Mouse (Mus musculus) embryonic facial prominence, embryonic 11.5 days (tissue): ENCODE data around the gene Xylt1. TPM values are rescaled to one million over a fixed set of nuclear protein-coding genes. Genes with fewer than 3 reads are reported as not detected.

Experiments
- ATAC-seq: fragments of 200-750 bp; cut with Nextera tagmentation; replicated peaks from 2 replicates; pipeline ENCODE4 v1.8.0; 2017; ENCODE audit warnings: low read depth; ENCODE audit not compliant: insufficient number of reproducible peaks, low FRiP score, low TSS enrichment
- DNase-seq: peaks from one replicate; pipeline ENCODE4 v3.0.0-alpha.2; 2015; ENCODE audit warnings: low spot score
- H3K27ac ChIP-seq: fragments of 300-500 bp; sonication (generic); replicated peaks from 2 replicates; pipeline ENCODE4 v1.5.1; 2014; ENCODE audit warnings: mild to moderate bottlenecking, low read depth, low read length, control low read depth
- H3K27me3 ChIP-seq: fragments of 300-500 bp; sonication (generic); 2 replicates; pipeline ENCODE4 v1.6.1; 2014; ENCODE audit warnings: mild to moderate bottlenecking, low read length, moderate library complexity, mixed read lengths; ENCODE audit not compliant: control insufficient read depth, insufficient read depth
- H3K36me3 ChIP-seq: fragments of 300-500 bp; sonication (generic); replicated peaks from 2 replicates; pipeline ENCODE4 v1.6.1; 2014; ENCODE audit warnings: low read depth, mild to moderate bottlenecking, low read length, moderate library complexity, mixed read lengths; ENCODE audit not compliant: control insufficient read depth, insufficient read depth
- H3K4me1 ChIP-seq: fragments of 300-500 bp; sonication (generic); 2 replicates; pipeline ENCODE4 v1.6.1; 2014; ENCODE audit warnings: low read length, mixed read lengths; ENCODE audit not compliant: control insufficient read depth, insufficient read depth
- H3K4me2 ChIP-seq: fragments of 300-500 bp; sonication (generic); 2 replicates; pipeline ENCODE4 v1.6.1; 2014; ENCODE audit warnings: low read depth, mild to moderate bottlenecking, control low read depth, low read length, moderate library complexity
- H3K4me3 ChIP-seq: fragments of 300-500 bp; sonication (generic); 2 replicates; pipeline ENCODE4 v1.5.1; 2014; ENCODE audit warnings: low read depth, low read length, control low read depth
- H3K9ac ChIP-seq: fragments of 300-500 bp; sonication (generic); replicated peaks from 2 replicates; pipeline ENCODE4 v1.6.1; 2014; ENCODE audit warnings: mild to moderate bottlenecking, control low read depth, low read length
- H3K9me3 ChIP-seq: fragments of 300-500 bp; sonication (generic); replicated peaks from 2 replicates; pipeline ENCODE4 v1.6.1; 2016; ENCODE audit warnings: mild to moderate bottlenecking, low read length, inconsistent platforms, mixed read lengths; ENCODE audit not compliant: control insufficient read depth
- WGBS: fragments of 180-500 bp; shearing (Covaris S2); extraction: QIAGEN DNeasy Blood & Tissue Kit; methylation state at CpG from one replicate; pipeline ENCODE4 v1.1.7; 2014; 5-methylcytosine and 5-hydroxymethylcytosine counted together
- polyA plus RNA-seq: library from polyadenylated mRNA; unstranded; fragments of >200 nt; fragmentation: Nextera tagmentation; extraction: Ambion mirVana; gene quantifications from 2 replicates; pipeline ENCODE4 v1.2.1, GENCODE M21; 2014

Xylt1 gene
- polyA plus RNA-seq, 1 experiment from 2014 or later = 1.4 TPM

DNA sequence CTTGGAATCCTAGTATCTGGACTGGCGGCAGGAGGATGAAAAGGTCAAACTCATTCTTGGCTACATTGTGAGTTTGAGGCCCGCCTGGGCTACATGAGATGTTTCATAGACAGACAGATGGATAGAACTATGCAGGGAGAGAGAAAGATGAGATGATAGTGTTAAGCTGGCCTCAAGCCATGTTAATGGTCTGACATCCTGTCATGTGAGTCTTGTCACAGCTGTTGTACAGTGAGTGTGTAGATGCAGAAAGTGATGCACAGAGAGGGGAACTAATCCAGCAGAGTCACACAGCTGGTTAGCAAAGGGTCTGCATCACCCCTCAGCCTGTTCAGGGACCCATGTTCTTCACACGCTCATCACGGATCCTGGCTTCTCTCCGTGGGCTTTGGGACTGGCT, 19.2 kb downstream of the Xylt1 start:
- no peaks in the 10 kb centered on the region for H3K9me3 ChIP-seq
- ATAC-seq (no peak), DNase-seq (no peak)
- no peak overlapping the region for H3K4me2 ChIP-seq
- no peak overlapping the region for H3K9ac ChIP-seq
- no peak overlapping the region for H3K27ac ChIP-seq
- no peaks in the 10 kb centered on the region for H3K4me1 ChIP-seq
- 87% methylated on average over 5 of the region's 5 CpGs for WGBS
- H3K27me3 ChIP-seq = no peaks in the 10 kb centered on the region
- no peak overlapping the region for H3K4me3 ChIP-seq
- H3K36me3 ChIP-seq = no peaks in the 10 kb centered on the region

GRCm38 (mm10) chr7:117401581-117401980, 20.8 kb downstream of the Xylt1 start:
- WGBS = 86% methylated on average over 4 of the region's 4 CpGs
- DNase-seq (no peak), ATAC-seq (no peak)
- H3K27me3 ChIP-seq = no peaks in the 10 kb centered on the region
- no peak overlapping the region for H3K27ac ChIP-seq
- no peaks in the 10 kb centered on the region for H3K4me1 ChIP-seq
- no peaks in the 10 kb centered on the region for H3K36me3 ChIP-seq
- H3K4me3 ChIP-seq = no peak overlapping the region
- H3K9ac ChIP-seq = no peak overlapping the region
- H3K4me2 ChIP-seq = no peak overlapping the region
- H3K9me3 ChIP-seq = no peaks in the 10 kb centered on the region

GRCm38 (mm10) chr7:117406336-117406735, 25.6 kb downstream of the Xylt1 start:
- no peak overlapping the region for H3K4me3 ChIP-seq
- no peaks in the 10 kb centered on the region for H3K27me3 ChIP-seq
- H3K9ac ChIP-seq = no peak overlapping the region
- H3K27ac ChIP-seq = no peak overlapping the region
- no peaks in the 10 kb centered on the region for H3K36me3 ChIP-seq
- no peaks in the 10 kb centered on the region for H3K9me3 ChIP-seq
- no peaks in the 10 kb centered on the region for H3K4me1 ChIP-seq
- H3K4me2 ChIP-seq = no peak overlapping the region
- WGBS = 84% methylated on average over 3 of the region's 3 CpGs
- ATAC-seq = no peak
- DNase-seq = no peak

- 84% methylated on average over 8 of the region's 8 CpGs for WGBS
- Histone ChIP-seq H3K4me2 (no peak overlapping the region), H3K9ac (no peak overlapping the region), H3K27me3 (no peaks in the 10 kb centered on the region), H3K9me3 (no peaks in the 10 kb centered on the region), H3K27ac (no peak overlapping the region), H3K4me3 (no peak overlapping the region), H3K4me1 (no peaks in the 10 kb centered on the region), H3K36me3 (no peaks in the 10 kb centered on the region)
- ATAC-seq (no peak), DNase-seq (no peak)
Measured at GRCm38 (mm10) chr7:117409268-117409988, 28.6 kb downstream of the Xylt1 start.

- DNase-seq (no peak), ATAC-seq (no peak)
- no peaks in the 10 kb centered on the region for H3K4me1 ChIP-seq
- no peak overlapping the region for H3K27ac ChIP-seq
- H3K4me3 ChIP-seq = no peak overlapping the region
- no peaks in the 10 kb centered on the region for H3K9me3 ChIP-seq
- no peak overlapping the region for H3K4me2 ChIP-seq
- WGBS = 94% methylated on average over 2 of the region's 2 CpGs
- no peaks in the 10 kb centered on the region for H3K27me3 ChIP-seq
- H3K9ac ChIP-seq = no peak overlapping the region
- no peaks in the 10 kb centered on the region for H3K36me3 ChIP-seq
Measured at GRCm38 (mm10) chr7:117411874-117412273, 31.1 kb downstream of the Xylt1 start.

- no peaks in the 10 kb centered on the region for H3K36me3 ChIP-seq
- ATAC-seq (no peak), DNase-seq (no peak)
- no peak overlapping the region for H3K4me2 ChIP-seq
- no peak overlapping the region for H3K4me3 ChIP-seq
- H3K27me3 ChIP-seq = no peaks in the 10 kb centered on the region
- no peak overlapping the region for H3K27ac ChIP-seq
- no peak overlapping the region for H3K9ac ChIP-seq
- H3K9me3 ChIP-seq = no peaks in the 10 kb centered on the region
- 77% methylated on average over 5 of the region's 5 CpGs for WGBS
- H3K4me1 ChIP-seq = no peaks in the 10 kb centered on the region
Measured at GRCm38 (mm10) chr7:117412405-117412804, 31.6 kb downstream of the Xylt1 start.

- no peak overlapping the region for H3K27ac ChIP-seq
- WGBS = 77% methylated on average over 12 of the region's 12 CpGs
- H3K4me3 ChIP-seq = no peak overlapping the region
- ATAC-seq (no peak), DNase-seq (no peak)
- H3K36me3 ChIP-seq = no peaks in the 10 kb centered on the region
- no peaks in the 10 kb centered on the region for H3K9me3 ChIP-seq
- no peaks in the 10 kb centered on the region for H3K27me3 ChIP-seq
- H3K9ac ChIP-seq = no peak overlapping the region
- H3K4me2 ChIP-seq = no peak overlapping the region
- H3K4me1 ChIP-seq = no peaks in the 10 kb centered on the region
Measured at GRCm38 (mm10) chr7:117414341-117415008, 33.7 kb downstream of the Xylt1 start.

GRCm38 (mm10) chr7:117415009-117415363, 34.2 kb downstream of the Xylt1 start:
- Histone ChIP-seq H3K36me3 (no peaks in the 10 kb centered on the region), H3K27ac (no peak overlapping the region), H3K9me3 (no peaks in the 10 kb centered on the region), H3K9ac (no peak overlapping the region), H3K27me3 (no peaks in the 10 kb centered on the region), H3K4me3 (no peak overlapping the region), H3K4me1 (no peaks in the 10 kb centered on the region), H3K4me2 (no peak overlapping the region)
- whole genome bisulfite sequencing = 91% methylated on average over 8 of the region's 8 CpGs
- no peak for DNase-seq
- no peak for ATAC-seq
